Mouse (Mus musculus): ENCODE measurements around the gene Olfml3.

Gene Olfml3

DNA sequence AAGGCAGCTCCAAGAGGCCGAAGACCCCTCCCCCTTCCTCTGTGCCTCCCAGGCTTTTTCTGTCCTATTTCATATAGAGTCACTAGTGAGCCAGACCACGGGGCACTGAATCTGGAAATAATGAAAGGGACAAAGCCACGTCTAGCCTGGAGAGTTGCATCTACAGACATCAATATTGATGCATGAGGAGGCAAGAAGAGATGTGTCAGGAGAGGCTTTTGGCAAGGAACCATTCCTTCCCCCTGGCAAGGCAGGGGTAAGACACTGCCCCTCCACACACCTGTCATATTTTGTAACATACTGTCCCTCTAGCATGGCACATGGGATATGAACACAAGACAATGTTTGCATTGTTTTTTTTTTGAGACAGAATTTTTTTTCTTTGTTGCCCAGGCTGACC, 11.2 kb downstream of the Olfml3 start:
- TF ChIP-seq NANOG (IDR thresholded peaks at IDR 0.05; ENCODE audit: borderline replicate concordance, low read length) = no peak
- no peak for TF ChIP-seq POU5F1 (IDR thresholded peaks at IDR 0.05; ENCODE audit: borderline replicate concordance, low read length)
- TF ChIP-seq CTCF (conservative IDR thresholded peaks at IDR 0.05; ENCODE audit: low read length) = no peak
- Histone ChIP-seq H3K36me3 (ENCODE audit: insufficient read depth, low read length) (no peaks in the 10 kb centered on the region), H3K27me3 (ENCODE audit: insufficient read depth, low read length) (no peaks in the 10 kb centered on the region), H3K4me3 (replicated peaks; ENCODE audit: low read length) (no peak overlapping the region), H3K4me1 (replicated peaks; ENCODE audit: low read depth, low read length) (no peaks in the 10 kb centered on the region), H3K9me3 (ENCODE audit: low read length) (no peaks in the 10 kb centered on the region)

DNA sequence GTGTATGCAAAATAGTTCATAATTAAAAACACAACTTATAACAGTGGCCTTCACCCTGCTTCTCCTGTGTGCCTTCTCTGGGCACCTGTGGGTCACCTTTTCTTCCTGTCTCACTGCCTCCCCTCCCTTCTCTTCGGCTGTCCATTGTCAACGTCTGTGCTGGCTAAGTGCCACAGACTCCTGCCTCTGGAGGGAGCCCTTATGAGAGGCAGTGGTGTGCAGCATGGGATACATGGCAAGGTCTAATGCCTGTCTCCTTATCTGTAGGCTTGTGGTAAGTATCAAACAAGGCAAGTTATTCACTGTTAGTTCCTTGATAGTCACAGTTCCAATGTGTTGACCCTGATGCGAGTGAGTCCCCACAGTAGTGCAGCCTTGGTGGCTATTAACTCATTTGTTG, 13.7 kb downstream of the Olfml3 start:
- H3K27me3 ChIP-seq (ENCODE audit: insufficient read depth, low read length) = no peaks in the 10 kb centered on the region
- no peaks in the 10 kb centered on the region for H3K4me1 ChIP-seq (replicated peaks; ENCODE audit: low read depth, low read length)
- no peak overlapping the region for H3K4me3 ChIP-seq (replicated peaks; ENCODE audit: low read length)
- no peaks in the 10 kb centered on the region for H3K9me3 ChIP-seq (ENCODE audit: low read length)
- no peaks in the 10 kb centered on the region for H3K36me3 ChIP-seq (ENCODE audit: insufficient read depth, low read length)
- TF ChIP-seq NANOG (IDR thresholded peaks at IDR 0.05; ENCODE audit: borderline replicate concordance, low read length) (no peak), CTCF (conservative IDR thresholded peaks at IDR 0.05; ENCODE audit: low read length) (no peak), POU5F1 (IDR thresholded peaks at IDR 0.05; ENCODE audit: borderline replicate concordance, low read length) (no peak)

DNA sequence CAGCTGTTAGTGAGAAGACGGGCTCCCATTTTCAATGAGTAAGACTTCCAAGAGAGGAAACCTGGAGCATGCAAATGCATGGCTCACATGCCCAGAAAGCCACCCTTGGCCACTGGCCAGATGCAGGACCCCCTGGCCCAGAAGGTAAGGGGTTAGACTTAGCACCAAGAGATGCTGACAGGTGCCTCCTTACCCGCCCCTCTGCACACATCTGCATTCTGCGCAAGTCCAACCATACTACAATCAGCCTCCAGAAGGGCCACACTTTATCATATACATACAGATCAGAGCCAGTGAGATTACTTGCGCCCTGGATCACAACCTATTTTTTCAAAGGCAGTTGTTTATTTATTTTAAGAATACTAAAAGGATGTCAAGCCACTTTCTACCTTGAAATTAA, 19.1 kb downstream of the Olfml3 start:
- Histone ChIP-seq H3K4me3 (replicated peaks; ENCODE audit: low read length) (no peak overlapping the region), H3K36me3 (ENCODE audit: insufficient read depth, low read length) (no peaks in the 10 kb centered on the region), H3K27me3 (ENCODE audit: insufficient read depth, low read length) (peaks cover 4% of the 10 kb centered on the region), H3K9me3 (ENCODE audit: low read length) (no peaks in the 10 kb centered on the region), H3K4me1 (replicated peaks; ENCODE audit: low read depth, low read length) (peaks cover 15% of the 10 kb centered on the region; the same call in 1 of the 2 replicates)
- no peak for TF ChIP-seq POU5F1 (IDR thresholded peaks at IDR 0.05; ENCODE audit: borderline replicate concordance, low read length)
- TF ChIP-seq NANOG (IDR thresholded peaks at IDR 0.05; ENCODE audit: borderline replicate concordance, low read length) = no peak
- no peak for TF ChIP-seq CTCF (conservative IDR thresholded peaks at IDR 0.05; ENCODE audit: low read length)

DNA sequence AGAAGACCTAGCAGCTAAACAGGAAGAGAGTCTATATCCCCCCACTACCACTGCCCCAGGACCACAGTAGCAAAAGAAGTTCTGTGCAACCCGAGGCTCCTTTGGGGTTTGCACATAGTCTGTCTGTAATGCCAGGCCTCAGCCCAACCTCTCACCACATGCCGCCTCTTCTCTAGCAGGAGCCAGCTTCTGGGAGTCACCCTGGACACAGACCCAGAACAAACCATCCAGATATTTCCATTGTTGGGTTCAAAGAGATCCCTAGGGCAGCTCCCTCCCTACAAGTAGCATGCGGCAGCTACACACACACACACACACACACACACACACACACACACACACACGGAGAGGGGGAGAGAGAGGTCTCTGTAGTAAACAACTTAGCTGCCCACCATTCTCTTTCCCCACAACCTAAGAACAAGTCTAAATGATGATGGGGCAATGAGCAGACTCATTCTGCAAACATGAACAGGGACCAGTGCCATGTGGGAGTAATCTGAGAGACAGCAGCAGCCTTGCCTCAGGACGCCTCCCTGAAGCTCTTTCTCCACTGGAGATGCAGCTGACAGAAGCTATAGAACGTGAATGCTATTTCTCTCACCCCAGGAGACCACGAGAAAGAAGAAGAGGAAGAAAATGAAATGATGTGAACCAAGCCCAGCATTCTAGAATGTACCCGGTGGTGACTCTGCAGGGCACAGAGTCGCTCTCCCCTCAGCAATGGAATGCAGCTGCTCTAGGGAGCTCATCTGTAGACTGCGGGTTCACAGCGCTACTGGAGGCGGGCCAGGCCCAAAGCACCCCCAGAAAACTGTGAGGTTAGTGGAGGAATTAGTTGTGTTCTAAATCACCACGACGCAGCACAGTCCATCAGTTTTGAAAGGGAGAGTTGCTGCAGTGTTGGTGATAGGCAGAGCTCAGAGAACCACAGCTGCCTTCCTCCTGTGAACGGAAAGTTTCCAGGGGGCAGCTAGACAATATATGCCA, 20.7 kb downstream of the Olfml3 start:
- TF ChIP-seq POU5F1 (IDR thresholded peaks at IDR 0.05; ENCODE audit: borderline replicate concordance, low read length) (no peak), NANOG (IDR thresholded peaks at IDR 0.05; ENCODE audit: borderline replicate concordance, low read length) (no peak), CTCF (conservative IDR thresholded peaks at IDR 0.05; ENCODE audit: low read length) (no peak)
- H3K4me3 ChIP-seq (replicated peaks; ENCODE audit: low read length) = no peak overlapping the region
- peaks cover 15% of the 10 kb centered on the region; the same call in 1 of the 2 replicates for H3K4me1 ChIP-seq (replicated peaks; ENCODE audit: low read depth, low read length)
- no peaks in the 10 kb centered on the region for H3K9me3 ChIP-seq (ENCODE audit: low read length)
- peaks cover 4% of the 10 kb centered on the region for H3K27me3 ChIP-seq (ENCODE audit: insufficient read depth, low read length)
- no peaks in the 10 kb centered on the region for H3K36me3 ChIP-seq (ENCODE audit: insufficient read depth, low read length)

DNA sequence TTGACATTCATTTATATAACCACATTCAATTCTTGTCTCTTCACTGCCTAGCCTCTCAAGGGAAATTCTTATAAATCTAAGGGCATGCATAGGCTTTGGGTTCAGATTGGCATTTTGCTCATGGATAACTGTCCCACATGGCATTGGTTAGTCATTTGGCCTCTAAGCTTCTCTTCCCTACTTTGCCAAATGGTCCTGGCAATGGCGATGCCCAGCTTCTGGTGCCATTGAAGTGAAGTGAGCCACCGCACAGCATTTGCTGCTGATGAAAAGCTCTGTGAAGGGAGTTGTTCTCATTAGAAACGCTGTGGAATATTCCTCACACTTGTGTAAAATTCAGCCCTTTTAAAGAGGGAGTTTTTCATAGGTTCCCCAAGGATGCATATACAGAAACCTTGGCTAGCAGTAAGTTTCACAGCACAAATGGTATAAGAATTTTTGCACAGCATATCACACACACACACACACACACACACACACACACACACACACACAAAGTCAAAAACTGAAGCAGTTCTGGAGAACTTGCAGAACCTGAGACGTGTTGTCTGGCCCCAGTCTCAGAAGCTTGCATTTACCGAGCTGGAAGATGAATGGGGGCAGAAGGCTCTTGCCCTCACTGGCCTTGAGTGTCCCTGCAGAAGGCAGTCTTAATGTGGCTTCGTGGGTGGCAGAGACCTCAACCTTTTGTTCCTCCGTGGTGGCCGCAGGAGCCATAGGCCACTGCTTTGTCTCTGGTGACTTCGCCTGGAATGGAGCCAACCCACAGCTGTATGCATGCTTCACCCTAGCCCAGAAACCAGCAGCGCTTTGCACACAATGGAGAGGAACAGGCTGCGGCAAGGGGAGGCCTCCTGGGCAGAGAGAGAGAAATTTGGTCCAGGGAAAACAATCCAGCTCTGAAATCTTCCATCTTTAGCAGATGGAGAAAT, 21.8 kb downstream of the Olfml3 start:
- no peak for TF ChIP-seq CTCF (conservative IDR thresholded peaks at IDR 0.05; ENCODE audit: low read length)
- no peak for TF ChIP-seq NANOG (IDR thresholded peaks at IDR 0.05; ENCODE audit: borderline replicate concordance, low read length)
- TF ChIP-seq POU5F1 (IDR thresholded peaks at IDR 0.05; ENCODE audit: borderline replicate concordance, low read length) = no peak
- H3K4me3 ChIP-seq (replicated peaks; ENCODE audit: low read length) = no peak overlapping the region
- peaks cover 15% of the 10 kb centered on the region; the same call in 1 of the 2 replicates for H3K4me1 ChIP-seq (replicated peaks; ENCODE audit: low read depth, low read length)
- H3K36me3 ChIP-seq (ENCODE audit: insufficient read depth, low read length) = no peaks in the 10 kb centered on the region
- H3K9me3 ChIP-seq (ENCODE audit: low read length) = no peaks in the 10 kb centered on the region
- H3K27me3 ChIP-seq (ENCODE audit: insufficient read depth, low read length) = peaks cover 4% of the 10 kb centered on the region

DNA sequence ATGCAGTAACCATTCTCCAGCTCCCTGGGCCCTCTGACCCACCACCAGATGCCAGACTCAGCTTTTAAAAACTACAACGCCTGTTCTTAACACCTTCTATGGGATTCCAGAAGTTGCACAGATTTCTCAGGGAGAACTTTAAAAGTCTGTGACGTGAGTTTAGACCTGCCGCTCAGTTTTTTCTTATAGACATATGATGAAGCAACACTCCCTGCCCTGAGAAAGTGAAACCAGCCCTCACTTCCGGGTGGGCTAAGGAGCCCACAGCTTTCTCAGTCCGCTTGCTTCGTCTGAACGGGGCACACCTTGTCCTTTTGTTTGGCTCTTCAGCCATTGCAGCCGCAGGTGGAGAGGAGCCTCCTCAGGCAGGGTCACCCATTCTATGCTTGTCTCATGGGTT, 22.9 kb downstream of the Olfml3 start:
- H3K4me3 ChIP-seq (replicated peaks; ENCODE audit: low read length) = no peak overlapping the region
- no peaks in the 10 kb centered on the region for H3K36me3 ChIP-seq (ENCODE audit: insufficient read depth, low read length)
- no peaks in the 10 kb centered on the region for H3K9me3 ChIP-seq (ENCODE audit: low read length)
- H3K27me3 ChIP-seq (ENCODE audit: insufficient read depth, low read length) = peaks cover 4% of the 10 kb centered on the region
- H3K4me1 ChIP-seq (replicated peaks; ENCODE audit: low read depth, low read length) = peaks cover 19% of the 10 kb centered on the region
- no peak for TF ChIP-seq POU5F1 (IDR thresholded peaks at IDR 0.05; ENCODE audit: borderline replicate concordance, low read length)

DNA sequence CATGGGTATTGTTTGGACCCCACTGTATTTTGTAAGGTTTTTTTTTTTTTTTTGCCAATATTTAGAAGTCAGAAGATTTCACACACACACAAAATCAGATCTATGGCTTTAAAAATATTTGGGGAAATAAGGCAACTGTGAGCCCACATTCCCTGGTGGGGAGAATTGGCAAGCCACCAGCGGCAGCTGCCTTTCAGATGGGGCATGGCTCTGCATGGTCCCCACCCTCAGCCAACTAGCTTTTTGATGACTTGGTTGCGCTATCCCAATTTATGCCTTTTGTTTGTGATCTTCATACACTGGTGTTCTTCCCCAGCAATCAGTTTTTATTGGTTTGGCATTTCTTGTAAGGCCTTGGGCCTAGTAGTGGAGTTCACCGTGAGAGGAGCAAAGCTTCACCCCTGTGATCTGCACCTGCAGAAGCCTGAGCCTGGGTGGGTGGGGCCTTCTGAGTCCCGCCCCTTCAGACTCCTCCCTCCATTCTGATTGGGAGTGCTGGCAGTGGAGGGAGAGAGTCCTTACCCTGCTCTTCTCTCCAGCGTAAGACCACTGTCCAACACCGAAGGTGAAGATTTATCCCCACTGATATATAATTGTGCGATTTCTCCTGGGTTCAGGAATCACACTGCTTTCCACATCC, 23.4 kb downstream of the Olfml3 start:
- H3K4me3 ChIP-seq (replicated peaks; ENCODE audit: low read length) = no peak overlapping the region
- no peak for TF ChIP-seq NANOG (IDR thresholded peaks at IDR 0.05; ENCODE audit: borderline replicate concordance, low read length)
- TF ChIP-seq CTCF (conservative IDR thresholded peaks at IDR 0.05; ENCODE audit: low read length) = no peak
- no peak for TF ChIP-seq POU5F1 (IDR thresholded peaks at IDR 0.05; ENCODE audit: borderline replicate concordance, low read length)
- peaks cover 4% of the 10 kb centered on the region for H3K27me3 ChIP-seq (ENCODE audit: insufficient read depth, low read length)
- H3K4me1 ChIP-seq (replicated peaks; ENCODE audit: low read depth, low read length) = peaks cover 19% of the 10 kb centered on the region
- H3K9me3 ChIP-seq (ENCODE audit: low read length) = no peaks in the 10 kb centered on the region
- H3K36me3 ChIP-seq (ENCODE audit: insufficient read depth, low read length) = no peaks in the 10 kb centered on the region

DNA sequence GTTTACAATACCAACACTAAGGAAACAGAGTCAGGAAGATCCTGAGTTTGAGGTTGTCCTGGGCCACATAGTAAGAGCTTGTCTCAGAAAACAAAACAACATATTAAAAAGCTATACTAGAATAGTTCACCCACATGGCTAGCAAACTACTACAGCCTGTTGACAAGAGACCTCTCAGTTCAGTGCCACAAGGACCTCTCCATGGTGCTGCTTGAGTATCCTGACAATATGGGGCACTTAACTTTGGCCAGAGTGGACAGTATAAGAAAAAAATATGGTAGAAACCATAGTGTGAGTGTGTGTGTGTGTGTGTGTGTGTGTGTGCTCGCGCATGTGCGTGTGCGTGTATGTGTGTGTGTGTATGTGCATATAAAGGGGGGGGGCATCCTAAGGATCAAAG, 25.6 kb downstream of the Olfml3 start:
- H3K4me3 ChIP-seq (replicated peaks; ENCODE audit: low read length) = no peak overlapping the region
- TF ChIP-seq CTCF (conservative IDR thresholded peaks at IDR 0.05; ENCODE audit: low read length) (no peak), POU5F1 (IDR thresholded peaks at IDR 0.05; ENCODE audit: borderline replicate concordance, low read length) (no peak), NANOG (IDR thresholded peaks at IDR 0.05; ENCODE audit: borderline replicate concordance, low read length) (no peak)
- no peaks in the 10 kb centered on the region for H3K36me3 ChIP-seq (ENCODE audit: insufficient read depth, low read length)
- peaks cover 16% of the 10 kb centered on the region for H3K4me1 ChIP-seq (replicated peaks; ENCODE audit: low read depth, low read length)
- H3K27me3 ChIP-seq (ENCODE audit: insufficient read depth, low read length) = peaks cover 8% of the 10 kb centered on the region
- no peaks in the 10 kb centered on the region for H3K9me3 ChIP-seq (ENCODE audit: low read length)

Data from E14TG2a.4 (cell line).